Mouse (Mus musculus) midbrain, embryonic 14.5 days (tissue): ENCODE results near the gene Hpse2. TPM values are rescaled to one million over a fixed set of nuclear protein-coding genes. Genes with fewer than 3 reads are reported as not detected.
"Not testable (repeated sequence)": the region's sequence is repeated elsewhere in the genome, so short reads cannot be mapped to it uniquely, and the experiment has no call there.

Source experiments
- ATAC-seq: fragments of 200-750 bp; cut with Nextera tagmentation; 2 replicates; pipeline ENCODE4 v1.8.0; 2017; ENCODE audit warnings: moderate number of reproducible peaks, moderate library complexity; ENCODE audit not compliant: low FRiP score, low TSS enrichment
- DNase-seq: peaks from one replicate; pipeline ENCODE4 v3.0.0-alpha.2; 2015
- H3K27ac ChIP-seq: fragments of 300-500 bp; sonication (generic); replicated peaks from 2 replicates; pipeline ENCODE4 v1.5.1; 2014; ENCODE audit warnings: mild to moderate bottlenecking, low read depth, low read length, moderate library complexity
- H3K27me3 ChIP-seq: fragments of 300-500 bp; sonication (generic); 2 replicates; pipeline ENCODE4 v1.6.1; 2014; ENCODE audit warnings: low read length, control low read depth, mixed read lengths; ENCODE audit not compliant: control insufficient read depth, insufficient read depth
- H3K36me3 ChIP-seq: fragments of 300-500 bp; sonication (generic); 2 replicates; pipeline ENCODE4 v1.6.1; 2014; ENCODE audit warnings: low read length, control low read depth; ENCODE audit not compliant: control insufficient read depth, insufficient read depth
- H3K4me1 ChIP-seq: fragments of 300-500 bp; sonication (generic); 2 replicates; pipeline ENCODE4 v1.6.1; 2014; ENCODE audit warnings: mild to moderate bottlenecking, antibody characterized with exemption, low read length, control low read depth; ENCODE audit not compliant: control insufficient read depth, insufficient read depth
- H3K4me2 ChIP-seq: fragments of 300-500 bp; sonication (generic); 2 replicates; pipeline ENCODE4 v1.6.1; 2014; ENCODE audit warnings: mild to moderate bottlenecking, low read length, moderate library complexity
- H3K4me3 ChIP-seq: fragments of 300-500 bp; sonication (generic); replicated peaks from 2 replicates; pipeline ENCODE4 v1.5.1; 2014; ENCODE audit warnings: low read depth, low read length
- H3K9ac ChIP-seq: fragments of 300-500 bp; sonication (generic); replicated peaks from 2 replicates; pipeline ENCODE4 v1.6.1; 2014; ENCODE audit warnings: mild to moderate bottlenecking, low read length, moderate library complexity
- H3K9me3 ChIP-seq: fragments of 300-500 bp; sonication (generic); 2 replicates; pipeline ENCODE4 v1.6.1; 2016; ENCODE audit warnings: low read length, control low read depth, mixed read lengths; ENCODE audit not compliant: control insufficient read depth
- WGBS: fragments of 180-500 bp; shearing (Covaris S2); extraction: QIAGEN DNeasy Blood & Tissue Kit; methylation state at CpG from one replicate; pipeline ENCODE4 v1.1.7; 2014; 5-methylcytosine and 5-hydroxymethylcytosine counted together
- polyA plus RNA-seq: library from polyadenylated mRNA; unstranded; fragments of >200 nt; fragmentation: Nextera tagmentation; extraction: Ambion mirVana; gene quantifications from 2 replicates; pipeline ENCODE4 v1.2.1, GENCODE M21; 2014

The Hpse2 gene
- polyA plus RNA-seq, 1 experiment from 2014 or later: not detected

- H3K4me1 ChIP-seq: peaks cover 12% of the 10 kb centered on the region; the same call in 1 of the 2 replicates
- H3K4me3 ChIP-seq: peak overlapping the region; percentile 26
- WGBS: under 1% methylated on average over 48 of the region's 48 CpGs
- H3K36me3 ChIP-seq: no peaks in the 10 kb centered on the region
- no peaks in the 10 kb centered on the region for H3K9me3 ChIP-seq
- no peak overlapping the region for H3K9ac ChIP-seq
- peak overlapping the region; percentile 50 for H3K4me2 ChIP-seq
- ATAC-seq (no peak), DNase-seq (peak; percentile 52)
- H3K27ac ChIP-seq: no peak overlapping the region
- peaks cover 52% of the 10 kb centered on the region for H3K27me3 ChIP-seq
Observed at GRCm38 (mm10) chr19:43386041-43386952, 1.9 kb downstream of the Hpse2 start.

GRCm38 (mm10) chr19:43385451-43385850 is 2.7 kb downstream of the Hpse2 start:
- no peak for ATAC-seq
- H3K4me2 ChIP-seq: peak overlapping the region; percentile 48; the same call in 1 of the 2 replicates

GRCm38 (mm10) chr19:43384978-43385431 is 3.1 kb downstream of the Hpse2 start:
- Histone ChIP-seq H3K9me3 (no peaks in the 10 kb centered on the region), H3K36me3 (no peaks in the 10 kb centered on the region), H3K4me3 (peak overlapping the region; percentile 20), H3K27me3 (peaks cover 52% of the 10 kb centered on the region), H3K9ac (no peak overlapping the region), H3K4me1 (peaks cover 12% of the 10 kb centered on the region; the same call in 1 of the 2 replicates), H3K27ac (no peak overlapping the region), H3K4me2 (peak overlapping the region; percentile 48)
- DNase-seq (peak; percentile 50), ATAC-seq (no peak)
- 1% methylated on average over 25 of the region's 25 CpGs for WGBS

More at GRCm38 (mm10) chr19:43385451-43385850, 2.7 kb downstream of the Hpse2 start:
- H3K27me3 ChIP-seq: peaks cover 52% of the 10 kb centered on the region
- WGBS: 3% methylated on average over 13 of the region's 13 CpGs
- H3K9ac ChIP-seq: no peak overlapping the region
- H3K9me3 ChIP-seq: no peaks in the 10 kb centered on the region
- no peaks in the 10 kb centered on the region for H3K36me3 ChIP-seq
- no peak overlapping the region for H3K4me3 ChIP-seq
- H3K4me1 ChIP-seq: peaks cover 12% of the 10 kb centered on the region; the same call in 1 of the 2 replicates
- no peak overlapping the region for H3K27ac ChIP-seq
- DNase-seq: peak; percentile 7

GRCm38 (mm10) chr19:43384346-43384977 is 3.7 kb downstream of the Hpse2 start:
- ATAC-seq (no peak), DNase-seq (no peak)
- WGBS: 1% methylated on average over 19 of the region's 19 CpGs

GRCm38 (mm10) chr19:43358830-43359229 is 29.3 kb downstream of the Hpse2 start:
- Histone ChIP-seq H3K4me3 (no peak overlapping the region), H3K27me3 (no peaks in the 10 kb centered on the region), H3K9ac (no peak overlapping the region), H3K4me2 (no peak overlapping the region), H3K36me3 (no peaks in the 10 kb centered on the region), H3K27ac (no peak overlapping the region), H3K9me3 (no peaks in the 10 kb centered on the region), H3K4me1 (no peaks in the 10 kb centered on the region)
- WGBS: 87% methylated on average over 3 of the region's 3 CpGs
- DNase-seq: no peak
- ATAC-seq: no peak

More at GRCm38 (mm10) chr19:43384346-43384977, 3.7 kb downstream of the Hpse2 start:
- peak overlapping the region; percentile 20 for H3K4me3 ChIP-seq
- peaks cover 12% of the 10 kb centered on the region; the same call in 1 of the 2 replicates for H3K4me1 ChIP-seq
- H3K27me3 ChIP-seq: peaks cover 51% of the 10 kb centered on the region
- H3K9ac ChIP-seq: no peak overlapping the region
- H3K27ac ChIP-seq: no peak overlapping the region
- H3K4me2 ChIP-seq: peak overlapping the region; percentile 48
- H3K9me3 ChIP-seq: no peaks in the 10 kb centered on the region
- H3K36me3 ChIP-seq: no peaks in the 10 kb centered on the region

GRCm38 (mm10) chr19:43311125-43311524 is 77.0 kb downstream of the Hpse2 start:
- peaks cover 2% of the 10 kb centered on the region for H3K9me3 ChIP-seq
- H3K4me2 ChIP-seq: no peak overlapping the region
- no peaks in the 10 kb centered on the region for H3K36me3 ChIP-seq
- DNase-seq (peak; percentile 69), ATAC-seq (no peak)
- no peak overlapping the region for H3K9ac ChIP-seq
- no peaks in the 10 kb centered on the region for H3K27me3 ChIP-seq
- no peak overlapping the region for H3K27ac ChIP-seq
- no peaks in the 10 kb centered on the region for H3K4me1 ChIP-seq
- no peak overlapping the region for H3K4me3 ChIP-seq

GRCm38 (mm10) chr19:43306756-43307155 is 81.4 kb downstream of the Hpse2 start:
- no peak overlapping the region for H3K27ac ChIP-seq
- DNase-seq (peak; percentile 1), ATAC-seq (no peak)
- no peaks in the 10 kb centered on the region for H3K27me3 ChIP-seq
- H3K4me3 ChIP-seq: no peak overlapping the region
- no peaks in the 10 kb centered on the region for H3K4me1 ChIP-seq
- H3K9ac ChIP-seq: no peak overlapping the region
- peaks cover 5% of the 10 kb centered on the region for H3K9me3 ChIP-seq
- H3K36me3 ChIP-seq: no peaks in the 10 kb centered on the region
- no peak overlapping the region for H3K4me2 ChIP-seq

- 86% methylated on average over 1 of the region's 1 CpGs for whole genome bisulfite sequencing
- not testable (repeated sequence) for H3K36me3 ChIP-seq
Observed at GRCm38 (mm10) chr19:43281336-43281735, 106.8 kb downstream of the Hpse2 start.

More at GRCm38 (mm10) chr19:43281336-43281735, 106.8 kb downstream of the Hpse2 start:
- not testable (repeated sequence) for H3K27me3 ChIP-seq, H3K9ac ChIP-seq, ATAC-seq, DNase-seq, H3K9me3 ChIP-seq, H3K27ac ChIP-seq, H3K4me2 ChIP-seq, H3K4me1 ChIP-seq, H3K4me3 ChIP-seq
